Mouse (Mus musculus) stomach, embryonic 16.5 days (tissue): ENCODE measurements around the gene Asic1. TPM values are rescaled to one million over a fixed set of nuclear protein-coding genes. Genes with fewer than 3 reads are reported as not detected.
A peak's percentile ranks its signal among the peaks of the same experiment; 100 is the strongest.

Experiments used
- ATAC-seq: fragments of 200-750 bp; cut with Nextera tagmentation; 2 replicates; pipeline ENCODE4 v1.8.0; 2017; ENCODE audit warnings: moderate number of reproducible peaks, moderate TSS enrichment; ENCODE audit not compliant: insufficient read depth, low FRiP score
- H3K27ac ChIP-seq: fragments of 300-500 bp; sonication (generic); 2 replicates; pipeline ENCODE4 v1.5.1; 2014; ENCODE audit warnings: low read length
- H3K27me3 ChIP-seq: fragments of 300-500 bp; sonication (generic); 2 replicates; pipeline ENCODE4 v1.6.1; 2014; ENCODE audit warnings: low read length, control low read depth, mixed read lengths; ENCODE audit not compliant: control insufficient read depth, insufficient read depth
- H3K36me3 ChIP-seq: fragments of 300-500 bp; sonication (generic); 2 replicates; pipeline ENCODE4 v1.6.1; 2014; ENCODE audit warnings: low read length; ENCODE audit not compliant: control insufficient read depth, insufficient read depth
- H3K4me1 ChIP-seq: fragments of 300-500 bp; sonication (generic); 2 replicates; pipeline ENCODE4 v1.6.1; 2014; ENCODE audit warnings: low read length, control low read depth, mixed read lengths; ENCODE audit not compliant: control insufficient read depth, insufficient read depth
- H3K4me2 ChIP-seq: fragments of 300-500 bp; sonication (generic); 2 replicates; pipeline ENCODE4 v1.6.1; 2014; ENCODE audit warnings: low read depth, low read length, mixed read lengths
- H3K4me3 ChIP-seq: fragments of 300-500 bp; sonication (generic); replicated peaks from 2 replicates; pipeline ENCODE4 v1.5.1; 2014; ENCODE audit warnings: mild to moderate bottlenecking, low read length
- H3K9ac ChIP-seq: fragments of 300-500 bp; sonication (generic); 2 replicates; pipeline ENCODE4 v1.6.1; 2014; ENCODE audit warnings: low read length
- H3K9me3 ChIP-seq: fragments of 300-500 bp; sonication (generic); replicated peaks from 2 replicates; pipeline ENCODE4 v1.6.1; 2016; ENCODE audit warnings: low read length, control low read depth; ENCODE audit not compliant: control insufficient read depth
- WGBS: fragments of 180-500 bp; shearing (Covaris S2); extraction: QIAGEN DNeasy Blood & Tissue Kit; methylation state at CpG from one replicate; pipeline ENCODE4 v1.1.7; 2014; 5-methylcytosine and 5-hydroxymethylcytosine counted together
- polyA plus RNA-seq: library from polyadenylated mRNA; unstranded; fragments of >200 nt; fragmentation: Nextera tagmentation; extraction: Ambion mirVana; gene quantifications from 2 replicates; pipeline ENCODE4 v1.2.1, GENCODE M21; 2015

Gene Asic1
- 0.89 and 0.92 TPM in 2 replicates for polyA plus RNA-seq

DNA sequence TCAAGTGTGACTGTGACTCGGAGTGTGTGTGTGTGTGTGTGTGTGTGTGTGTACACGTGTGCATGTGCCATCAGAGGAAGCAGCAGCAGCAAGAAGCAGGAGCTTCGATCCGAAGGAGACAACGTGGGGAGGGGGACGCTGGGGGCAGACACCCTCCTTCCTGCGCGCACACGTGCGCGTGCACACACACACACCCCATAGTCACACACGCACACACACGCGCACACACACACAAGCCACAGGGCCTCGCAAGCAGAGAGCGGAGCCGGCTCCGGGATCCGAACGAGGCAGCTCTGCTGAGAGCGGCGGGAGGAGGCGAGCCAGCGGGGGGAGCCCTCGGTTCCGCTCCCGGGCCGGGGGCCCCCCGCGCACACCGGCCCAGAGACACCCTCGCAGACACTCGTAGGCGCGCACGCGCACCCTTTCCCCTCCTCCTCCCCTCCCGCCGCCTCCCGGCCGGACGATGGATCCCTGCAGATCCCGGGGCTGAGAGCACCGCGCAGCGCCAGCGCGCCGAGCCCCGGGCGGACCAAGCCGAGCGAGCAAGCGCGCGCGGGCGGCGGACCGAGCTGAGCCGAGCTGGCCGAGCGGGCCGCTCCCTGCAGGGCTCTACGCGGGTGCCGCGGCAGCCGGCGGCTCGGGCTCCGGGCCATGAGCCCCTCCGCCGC is at the start of gene Asic1:
Gene Asic1 (plus strand): TSS at position 215 of the 668 bp plus-strand sequence.
- H3K9ac ChIP-seq, result peak within 1 kb of the TSS; percentile 73
- H3K4me1 ChIP-seq, result peaks cover 5% of the 10 kb centered on the region
- under 1% methylated on average over 43 of the region's 74 CpGs for WGBS
- peaks cover 38% of the 10 kb centered on the region for H3K27me3 ChIP-seq
- no peaks in the 10 kb centered on the region for H3K9me3 ChIP-seq
- H3K4me3 ChIP-seq, result peak within 1 kb of the TSS; percentile 57
- peak; percentile 87 for ATAC-seq
- peak within 1 kb of the TSS; percentile 99 for H3K4me2 ChIP-seq
- no peak within 1 kb of the TSS for H3K27ac ChIP-seq
- H3K36me3 ChIP-seq, result no peaks in the 10 kb centered on the region

DNA sequence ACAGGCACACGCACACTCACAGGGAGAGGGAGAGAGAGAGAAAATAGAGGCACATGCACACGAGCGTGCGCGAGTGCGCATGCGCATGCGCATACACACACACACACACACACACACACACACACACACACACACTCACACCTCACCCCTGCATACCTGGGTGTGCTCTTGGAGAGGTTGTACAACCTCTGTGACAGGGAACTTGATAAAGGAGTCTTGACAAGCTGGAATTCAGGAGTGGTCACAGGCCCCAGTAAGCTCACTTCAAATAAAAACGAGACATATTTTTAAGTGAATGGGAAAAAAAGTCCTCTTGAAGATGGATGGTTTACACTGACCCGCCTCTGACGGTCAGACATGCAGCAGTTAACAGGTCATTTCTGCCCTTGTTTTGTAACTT is 48.1 kb upstream of the Asic1 start:
- Histone ChIP-seq H3K36me3 (peaks cover 14% of the 10 kb centered on the region), H3K4me3 (no peak overlapping the region), H3K4me2 (no peak overlapping the region), H3K9ac (no peak overlapping the region), H3K27me3 (no peaks in the 10 kb centered on the region), H3K9me3 (no peaks in the 10 kb centered on the region), H3K4me1 (no peaks in the 10 kb centered on the region), H3K27ac (no peak overlapping the region)
- 87% methylated on average over 11 of the region's 11 CpGs for WGBS
- no peak for ATAC-seq

DNA sequence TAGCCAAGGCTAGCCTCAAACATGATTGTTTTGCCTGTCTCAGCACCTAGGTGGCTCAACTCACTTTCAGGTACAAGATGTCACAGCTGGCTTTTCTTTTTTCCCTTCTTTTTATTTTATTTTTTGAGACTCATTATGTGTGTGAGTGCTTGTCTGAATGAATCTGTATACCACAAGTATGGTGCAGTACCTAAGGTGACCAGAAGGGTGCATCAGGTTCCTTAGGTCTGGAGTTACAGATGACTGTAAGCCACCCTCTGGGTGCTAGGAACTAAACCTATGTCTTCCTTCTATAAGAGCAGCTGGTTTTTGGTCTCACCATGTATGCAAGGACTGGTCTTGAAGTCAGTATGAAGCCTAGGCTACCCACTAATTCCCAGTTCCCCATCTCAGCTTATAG is 38.5 kb upstream of the Asic1 start:
- ATAC-seq, result no peak
- Histone ChIP-seq H3K4me2 (no peak overlapping the region), H3K27ac (no peak overlapping the region), H3K27me3 (no peaks in the 10 kb centered on the region), H3K9ac (no peak overlapping the region), H3K4me1 (no peaks in the 10 kb centered on the region), H3K4me3 (no peak overlapping the region), H3K36me3 (peaks cover 31% of the 10 kb centered on the region), H3K9me3 (no peaks in the 10 kb centered on the region)

DNA sequence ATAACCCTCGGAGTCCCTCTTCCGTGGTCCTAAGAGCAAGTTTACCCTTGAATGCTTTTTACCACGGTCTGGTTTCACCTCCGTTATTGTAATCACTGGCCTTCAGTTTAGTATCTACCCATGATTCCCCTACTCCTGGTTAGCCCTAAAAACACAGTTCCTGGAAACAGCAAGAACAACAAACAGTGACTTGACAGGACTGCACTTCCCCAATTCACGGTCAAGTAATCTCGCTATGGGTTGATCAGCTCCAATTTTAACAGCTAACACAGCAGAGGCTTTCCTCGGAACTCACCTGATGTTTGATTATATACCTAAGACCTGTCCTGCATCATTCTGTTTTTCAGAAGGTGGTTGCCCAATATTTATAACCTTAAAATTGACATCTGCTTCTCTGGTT is 35.5 kb upstream of the Asic1 start:
- Histone ChIP-seq H3K9ac (no peak overlapping the region), H3K4me1 (no peaks in the 10 kb centered on the region), H3K27ac (no peak overlapping the region), H3K9me3 (no peaks in the 10 kb centered on the region), H3K36me3 (peaks cover 39% of the 10 kb centered on the region), H3K27me3 (no peaks in the 10 kb centered on the region), H3K4me3 (no peak overlapping the region), H3K4me2 (no peak overlapping the region)
- WGBS, result 92% methylated on average over 7 of the region's 7 CpGs
- no peak for ATAC-seq

DNA sequence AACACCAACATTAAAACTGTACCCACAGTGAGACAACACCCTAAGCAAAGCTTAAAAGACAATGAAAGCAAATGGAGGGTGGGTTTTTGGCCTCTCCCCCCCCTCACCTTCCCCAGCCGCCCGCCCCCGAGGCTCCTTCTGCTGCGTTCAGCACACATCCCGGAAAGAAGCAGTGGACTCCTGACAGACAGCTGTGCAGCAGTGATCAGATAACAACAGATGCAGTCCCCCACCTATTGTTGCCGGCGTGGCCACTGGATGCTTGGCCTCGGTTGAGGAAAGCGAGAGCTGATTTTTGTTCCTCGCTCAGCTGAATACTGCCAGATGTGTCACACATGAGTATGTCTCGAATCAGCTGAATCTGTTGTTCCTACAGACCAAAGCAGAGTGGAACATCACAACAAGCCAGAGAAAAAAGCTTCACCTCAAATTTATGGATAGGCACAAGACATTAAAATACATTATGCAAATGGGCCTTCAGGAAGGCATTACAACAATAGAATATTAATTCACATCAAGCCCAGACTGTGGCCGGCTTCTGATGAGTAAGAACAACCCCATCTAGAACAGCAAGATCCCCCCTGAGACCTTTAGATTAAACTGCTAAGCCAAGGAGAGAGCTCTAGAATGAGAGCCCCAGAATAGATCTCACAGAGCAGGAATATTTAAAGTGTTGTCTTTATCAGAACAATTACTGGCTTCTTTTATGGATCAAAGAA is 32.6 kb upstream of the Asic1 start:
- 87% methylated on average over 12 of the region's 12 CpGs for WGBS
- no peak for ATAC-seq
- Histone ChIP-seq H3K9ac (no peak overlapping the region), H3K4me1 (0 out of 2 replicates have a peak, but pooled peaks cover 2% of the 10 kb centered on the region), H3K36me3 (peaks cover 21% of the 10 kb centered on the region), H3K4me3 (no peak overlapping the region), H3K27me3 (no peaks in the 10 kb centered on the region), H3K4me2 (no peak overlapping the region), H3K27ac (no peak overlapping the region), H3K9me3 (no peaks in the 10 kb centered on the region)

DNA sequence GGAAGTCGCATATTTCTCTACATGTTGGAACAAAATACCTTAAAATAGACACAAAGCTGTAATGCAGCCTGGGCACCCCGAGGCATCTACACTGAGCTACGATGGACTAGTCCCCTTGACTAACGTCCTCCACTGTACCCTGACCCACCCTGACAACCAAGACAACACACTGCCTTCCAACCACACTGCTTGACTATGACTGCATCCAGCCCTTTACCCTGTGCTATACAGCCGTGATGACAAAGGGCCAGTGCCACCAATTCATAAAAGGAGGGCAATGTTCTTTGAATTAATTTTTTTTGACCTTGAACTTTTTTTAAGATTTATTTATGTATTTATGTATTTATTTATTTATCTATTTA is 32.1 kb upstream of the Asic1 start:
- H3K36me3 ChIP-seq, result peaks cover 16% of the 10 kb centered on the region

DNA sequence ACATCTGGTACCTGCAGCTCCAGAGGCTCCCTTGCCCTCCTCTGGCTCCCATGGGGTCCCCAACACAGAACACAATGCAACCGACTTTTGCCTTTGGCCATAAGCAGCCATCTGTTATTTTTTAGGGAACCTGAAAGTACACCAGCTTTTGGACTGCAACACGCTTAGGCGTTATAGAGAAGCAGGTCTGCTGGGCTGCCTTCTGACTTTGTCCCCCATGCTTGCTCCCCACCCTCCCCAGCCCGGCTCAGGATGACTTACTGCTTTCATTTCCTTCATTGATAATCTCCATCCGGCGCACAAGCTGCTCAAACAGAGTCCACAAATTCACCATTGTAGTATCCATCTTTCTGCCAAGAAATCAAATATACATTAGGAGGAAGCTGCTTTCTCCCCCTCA is 27.5 kb upstream of the Asic1 start:
- no peaks in the 10 kb centered on the region for H3K27me3 ChIP-seq
- no peak for ATAC-seq
- H3K4me2 ChIP-seq, result no peak overlapping the region
- H3K9me3 ChIP-seq, result no peaks in the 10 kb centered on the region
- H3K4me1 ChIP-seq, result peaks cover 13% of the 10 kb centered on the region
- 54% methylated on average over 6 of the region's 6 CpGs for WGBS
- no peak overlapping the region for H3K4me3 ChIP-seq
- no peak overlapping the region for H3K27ac ChIP-seq
- no peak overlapping the region for H3K9ac ChIP-seq
- H3K36me3 ChIP-seq, result 0 out of 2 replicates have a peak, but pooled peaks cover under 1% of the 10 kb centered on the region

More for the DNA sequence above, 32.1 kb upstream of the Asic1 start:
- Histone ChIP-seq H3K27ac (no peak overlapping the region), H3K4me2 (no peak overlapping the region), H3K9me3 (no peaks in the 10 kb centered on the region), H3K4me1 (0 out of 2 replicates have a peak, but pooled peaks cover 2% of the 10 kb centered on the region), H3K4me3 (no peak overlapping the region), H3K27me3 (no peaks in the 10 kb centered on the region), H3K9ac (no peak overlapping the region)
- ATAC-seq, result no peak
- WGBS, result 84% methylated on average over 5 of the region's 5 CpGs

DNA sequence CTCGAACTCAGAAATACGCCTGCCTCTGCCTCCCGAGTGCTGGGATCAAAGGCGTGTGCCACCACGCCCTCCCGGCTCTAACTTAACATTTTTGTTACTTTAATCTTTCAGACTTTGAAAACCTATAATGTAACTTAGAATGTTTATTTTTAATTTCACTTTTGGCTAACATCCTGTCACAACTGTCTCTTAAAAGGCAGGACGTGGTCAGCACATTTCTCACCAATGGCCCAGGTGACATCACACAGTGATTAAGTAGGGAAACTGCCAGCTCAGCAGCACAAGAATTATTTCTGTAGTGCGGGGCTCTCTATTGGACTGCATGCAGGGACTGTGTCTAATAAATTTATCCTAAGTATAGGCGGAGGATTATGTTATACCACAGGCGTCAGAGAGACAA is 26.3 kb upstream of the Asic1 start:
- Histone ChIP-seq H3K9ac (no peak overlapping the region), H3K4me3 (no peak overlapping the region), H3K4me2 (no peak overlapping the region), H3K27ac (no peak overlapping the region), H3K36me3 (no peaks in the 10 kb centered on the region), H3K27me3 (no peaks in the 10 kb centered on the region), H3K9me3 (no peaks in the 10 kb centered on the region), H3K4me1 (peaks cover 22% of the 10 kb centered on the region)
- no peak for ATAC-seq
- WGBS, result 77% methylated on average over 10 of the region's 10 CpGs

DNA sequence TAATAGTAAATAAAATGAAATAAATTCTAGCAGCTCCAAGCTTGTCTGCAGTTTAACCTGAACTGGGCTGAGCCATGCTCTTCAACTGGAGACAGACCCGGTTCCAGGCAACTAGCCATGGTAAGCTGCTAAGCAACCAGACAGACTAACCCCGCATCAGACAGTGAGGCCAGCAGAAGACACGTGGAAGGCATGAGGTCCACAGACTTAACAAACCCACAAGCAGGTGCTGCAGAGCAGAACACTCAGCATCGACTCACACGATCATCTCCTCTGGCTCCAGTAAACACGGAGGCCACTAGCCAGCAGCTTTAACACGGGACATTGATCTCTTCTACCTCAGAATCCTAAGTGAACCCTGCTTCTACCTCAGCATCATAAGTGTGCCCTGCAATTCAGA is 25.4 kb upstream of the Asic1 start:
- H3K9ac ChIP-seq, result no peak overlapping the region
- H3K27ac ChIP-seq, result no peak overlapping the region
- no peaks in the 10 kb centered on the region for H3K9me3 ChIP-seq
- no peaks in the 10 kb centered on the region for H3K36me3 ChIP-seq
- H3K4me2 ChIP-seq, result no peak overlapping the region
- peaks cover 32% of the 10 kb centered on the region for H3K4me1 ChIP-seq
- H3K27me3 ChIP-seq, result no peaks in the 10 kb centered on the region
- H3K4me3 ChIP-seq, result no peak overlapping the region
- 56% methylated on average over 7 of the region's 7 CpGs for WGBS
- no peak for ATAC-seq
